Mouse (Mus musculus) stomach, embryonic 15.5 days (tissue): ENCODE results near the gene Siah2. TPM values are rescaled to one million over a fixed set of nuclear protein-coding genes. Genes with fewer than 3 reads are reported as not detected.

Experiments
- ATAC-seq: fragments of 200-750 bp; cut with Nextera tagmentation; 2 replicates; pipeline ENCODE4 v1.8.0; 2017; ENCODE audit warnings: low read depth, moderate number of reproducible peaks, moderate TSS enrichment; ENCODE audit not compliant: insufficient read depth, low FRiP score
- H3K27ac ChIP-seq: fragments of 300-500 bp; sonication (generic); 2 replicates; pipeline ENCODE4 v1.5.1; 2015; ENCODE audit warnings: mild to moderate bottlenecking, inconsistent platforms
- H3K27me3 ChIP-seq: fragments of 300-500 bp; sonication (generic); replicated peaks from 2 replicates; pipeline ENCODE4 v1.6.1; 2015; ENCODE audit warnings: inconsistent platforms
- H3K36me3 ChIP-seq: fragments of 300-500 bp; sonication (generic); 2 replicates; pipeline ENCODE4 v1.6.1; 2015; ENCODE audit warnings: inconsistent platforms
- H3K4me1 ChIP-seq: fragments of 300-500 bp; sonication (generic); 2 replicates; pipeline ENCODE4 v1.6.1; 2015; ENCODE audit warnings: inconsistent platforms
- H3K4me2 ChIP-seq: fragments of 300-500 bp; sonication (generic); 2 replicates; pipeline ENCODE4 v1.6.1; 2015; ENCODE audit warnings: mild to moderate bottlenecking, inconsistent platforms
- H3K4me3 ChIP-seq: fragments of 300-500 bp; sonication (generic); replicated peaks from 2 replicates; pipeline ENCODE4 v1.5.1; 2015; ENCODE audit warnings: inconsistent platforms
- H3K9ac ChIP-seq: fragments of 300-500 bp; sonication (generic); 2 replicates; pipeline ENCODE4 v1.6.1; 2015; ENCODE audit warnings: inconsistent platforms
- H3K9me3 ChIP-seq: fragments of 300-500 bp; sonication (generic); 2 replicates; pipeline ENCODE4 v1.6.1; 2016; ENCODE audit warnings: inconsistent platforms
- WGBS: fragments of 180-500 bp; shearing (Covaris S2); methylation state at CpG from one replicate; pipeline ENCODE4 v1.1.7; 2015; 5-methylcytosine and 5-hydroxymethylcytosine counted together
- polyA plus RNA-seq: library from polyadenylated mRNA; unstranded; fragments of >200 nt; fragmentation: Nextera tagmentation; extraction: Ambion mirVana; gene quantifications from 2 replicates; pipeline ENCODE4 v1.2.1, GENCODE M21; 2015

Siah2 gene
- polyA plus RNA-seq, 1 experiment from 2014 or later = 6.0 TPM

DNA sequence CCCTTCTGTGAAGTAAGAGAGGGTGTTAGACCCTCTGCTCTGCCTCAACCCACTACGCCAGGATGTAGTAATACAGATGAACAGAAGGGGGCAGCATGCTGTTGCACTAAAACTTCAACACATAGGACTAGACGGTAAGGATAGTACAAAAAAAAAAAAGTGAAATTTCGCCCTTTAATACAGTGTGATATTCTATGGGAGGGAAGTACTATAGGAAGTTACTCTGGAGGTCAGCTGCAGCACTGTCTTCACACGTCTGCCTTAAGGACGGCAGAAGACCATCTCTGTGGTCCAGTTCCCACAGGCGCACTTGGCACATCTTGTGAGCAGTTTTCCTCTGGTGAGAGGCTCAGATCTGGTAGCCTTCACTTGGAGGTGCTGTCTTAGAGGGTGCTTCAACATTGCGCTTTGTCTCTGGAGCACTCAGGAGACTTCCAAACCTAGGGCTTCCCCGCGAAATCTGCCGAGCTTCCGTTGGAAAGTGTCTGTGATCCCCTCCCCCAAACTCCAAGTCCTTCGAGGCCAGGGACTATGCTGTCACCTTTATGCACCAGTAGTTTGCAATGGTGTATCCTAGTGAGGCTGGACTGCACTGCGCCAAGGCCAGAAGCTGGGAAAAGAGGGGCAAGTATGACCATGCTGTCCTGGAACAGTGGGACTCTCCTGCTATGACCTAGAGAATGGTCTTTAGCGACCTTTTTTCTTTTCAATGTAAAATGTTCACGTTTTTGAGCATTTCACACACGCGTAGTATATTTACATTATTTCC, 36.7 kb downstream of the Siah2 start:
- no peaks in the 10 kb centered on the region for H3K4me1 ChIP-seq
- no peak overlapping the region for H3K27ac ChIP-seq
- H3K9me3 ChIP-seq = no peaks in the 10 kb centered on the region
- no peak overlapping the region for H3K9ac ChIP-seq
- WGBS = 52% methylated on average over 17 of the region's 17 CpGs
- H3K36me3 ChIP-seq = no peaks in the 10 kb centered on the region
- no peaks in the 10 kb centered on the region for H3K27me3 ChIP-seq
- H3K4me3 ChIP-seq = no peak overlapping the region
- ATAC-seq = peak; percentile 22
- no peak overlapping the region for H3K4me2 ChIP-seq

DNA sequence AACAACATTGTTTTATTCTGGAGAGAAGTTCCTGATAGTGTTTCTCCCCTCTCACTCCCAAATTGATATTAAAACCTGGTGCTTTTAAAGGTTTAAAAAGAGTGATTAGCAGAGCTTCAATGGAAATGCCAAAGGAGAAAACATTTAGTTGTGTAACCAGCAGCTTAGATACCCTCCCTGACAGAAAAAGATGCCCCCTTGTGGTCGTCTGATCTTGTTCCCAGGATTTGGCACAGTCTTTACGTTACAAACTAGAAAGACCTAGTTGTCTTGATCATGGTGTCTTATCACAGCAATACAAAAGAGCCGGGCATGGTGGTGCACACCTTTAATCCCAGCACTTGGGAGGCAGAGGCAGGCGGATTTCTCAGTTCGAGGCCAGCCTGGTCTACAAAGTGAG, 38.3 kb downstream of the Siah2 start:
- ATAC-seq = no peak
- H3K27ac ChIP-seq = no peak overlapping the region
- H3K27me3 ChIP-seq = no peaks in the 10 kb centered on the region
- H3K9me3 ChIP-seq = no peaks in the 10 kb centered on the region
- H3K36me3 ChIP-seq = no peaks in the 10 kb centered on the region
- no peak overlapping the region for H3K4me2 ChIP-seq
- H3K4me3 ChIP-seq = no peak overlapping the region
- no peaks in the 10 kb centered on the region for H3K4me1 ChIP-seq
- H3K9ac ChIP-seq = no peak overlapping the region
- WGBS = 56% methylated on average over 5 of the region's 5 CpGs

DNA sequence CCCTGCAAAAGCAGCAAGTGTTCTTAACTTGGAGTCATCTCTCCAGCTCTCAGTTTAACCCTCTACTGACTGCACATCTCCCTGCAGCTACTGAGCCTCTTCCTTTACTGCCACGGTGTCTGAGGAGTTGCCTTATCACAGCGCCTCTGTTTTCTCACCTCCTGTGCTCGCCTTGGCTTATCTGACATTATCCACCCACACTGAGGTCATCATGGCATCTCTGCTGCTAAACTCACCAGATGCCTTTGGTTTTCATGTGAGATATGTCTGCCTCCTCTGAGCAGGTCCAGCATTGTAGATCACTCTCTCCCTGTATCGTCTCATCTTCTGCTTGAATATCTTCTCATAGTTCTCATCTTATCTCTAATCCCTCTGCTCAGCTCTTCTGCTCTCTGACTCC, 41.9 kb downstream of the Siah2 start:
- Histone ChIP-seq H3K27ac (no peak overlapping the region), H3K4me1 (no peaks in the 10 kb centered on the region), H3K9me3 (no peaks in the 10 kb centered on the region), H3K9ac (no peak overlapping the region), H3K4me3 (no peak overlapping the region), H3K27me3 (no peaks in the 10 kb centered on the region), H3K36me3 (no peaks in the 10 kb centered on the region), H3K4me2 (no peak overlapping the region)
- WGBS = 56% methylated on average over 4 of the region's 4 CpGs
- ATAC-seq = no peak

DNA sequence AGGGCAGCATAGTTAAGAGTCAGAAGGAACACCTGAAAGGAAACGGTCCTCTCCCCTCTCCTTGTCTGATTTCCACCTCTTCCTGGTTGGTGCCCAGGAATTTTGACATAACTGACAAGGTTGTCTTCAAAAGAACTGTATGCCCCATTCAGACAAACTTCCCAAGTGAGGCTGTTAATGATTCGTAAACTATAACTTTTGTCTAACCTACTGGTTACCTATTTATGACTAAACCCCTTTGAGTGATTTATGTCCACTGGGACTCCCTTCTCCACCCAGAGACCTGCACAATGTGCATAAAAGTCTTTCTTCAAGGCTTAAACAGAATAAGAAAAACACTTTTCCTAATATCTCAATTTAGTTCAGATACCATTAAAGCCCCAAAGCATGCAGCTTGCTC, 45.0 kb downstream of the Siah2 start:
- Histone ChIP-seq H3K27ac (no peak overlapping the region), H3K9ac (no peak overlapping the region), H3K4me2 (no peak overlapping the region), H3K36me3 (no peaks in the 10 kb centered on the region), H3K27me3 (no peaks in the 10 kb centered on the region), H3K4me1 (no peaks in the 10 kb centered on the region), H3K4me3 (no peak overlapping the region), H3K9me3 (no peaks in the 10 kb centered on the region)
- no peak for ATAC-seq
- 66% methylated on average over 2 of the region's 2 CpGs for WGBS

DNA sequence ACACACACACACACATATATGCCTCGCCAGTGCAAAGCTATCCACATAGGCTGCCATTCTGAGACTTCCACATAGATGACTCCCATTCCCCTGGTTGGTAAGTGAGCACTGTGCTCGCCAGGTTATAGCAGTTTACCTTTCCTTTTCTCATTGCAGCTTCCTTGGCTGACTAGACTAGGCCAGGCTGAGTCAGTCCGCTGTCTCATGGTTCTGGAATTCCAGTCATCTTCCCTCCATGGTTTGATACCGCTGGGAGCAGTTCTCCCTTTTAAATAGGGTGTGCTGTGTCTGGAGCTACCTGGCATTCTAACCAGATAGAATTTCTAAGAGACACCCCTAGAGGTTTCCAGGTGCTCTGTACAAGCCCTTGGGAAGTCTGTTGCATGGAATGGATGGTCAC, 46.0 kb downstream of the Siah2 start:
- no peak overlapping the region for H3K27ac ChIP-seq

DNA sequence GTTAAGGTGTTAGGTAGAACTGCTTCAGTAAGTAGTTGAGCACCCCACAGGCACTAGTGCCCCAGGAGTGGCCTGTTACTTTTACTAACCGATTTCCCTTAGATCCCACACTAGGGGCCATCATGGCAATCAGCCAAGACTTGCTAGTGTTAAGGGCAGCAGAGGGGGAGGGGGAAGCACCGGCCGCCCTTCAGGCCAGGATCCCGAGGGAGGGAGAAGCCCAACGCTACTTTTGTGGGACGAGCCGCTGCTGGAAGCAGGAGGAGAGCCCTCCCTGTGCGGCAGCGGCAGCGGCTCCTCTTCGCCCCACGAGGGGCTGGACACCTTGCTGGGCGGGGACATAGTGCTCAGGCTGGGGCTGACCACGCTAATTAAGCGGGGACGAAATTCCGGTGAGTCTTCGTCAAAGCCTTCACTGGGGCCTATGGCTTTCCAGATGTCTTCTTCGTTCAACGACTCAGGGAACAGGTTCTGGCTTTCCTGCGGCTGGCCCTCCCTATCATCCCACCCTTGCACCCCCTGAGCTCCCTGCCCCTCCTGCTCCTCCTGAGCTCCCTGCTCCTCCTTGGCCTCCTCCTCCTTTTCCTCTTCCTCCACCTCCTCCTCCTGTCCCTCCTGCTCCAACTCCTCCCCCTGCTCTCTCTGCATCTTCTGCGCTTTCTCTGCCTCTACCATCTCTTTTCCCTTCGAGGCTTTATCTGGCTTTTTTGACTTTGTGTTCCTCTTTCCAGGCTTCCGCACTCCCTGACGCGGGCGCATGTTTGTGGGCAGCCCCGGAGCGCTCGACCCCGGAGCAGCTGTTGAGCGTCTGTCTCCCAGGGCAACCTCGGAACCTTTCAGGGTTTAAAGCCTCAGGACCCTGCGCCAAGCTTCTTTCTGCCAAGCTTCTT, 55.5 kb downstream of the Siah2 start, which contains the start of gene Erich6:
TSS of gene Erich6 (minus strand) at position 802 of the 890 bp plus-strand sequence.
- Histone ChIP-seq H3K9me3 (no peaks in the 10 kb centered on the region), H3K4me2 (peak within 1 kb of the TSS; percentile 95), H3K36me3 (no peaks in the 10 kb centered on the region), H3K4me1 (0 out of 2 replicates have a peak, but pooled peaks cover 3% of the 10 kb centered on the region), H3K4me3 (peak within 1 kb of the TSS; percentile 53), H3K27ac (no peak within 1 kb of the TSS), H3K9ac (peak within 1 kb of the TSS; percentile 32; the same call in 1 of the 2 replicates), H3K27me3 (no peaks in the 10 kb centered on the region)
- ATAC-seq = peak; percentile 79
- under 1% methylated on average over 34 of the region's 34 CpGs for WGBS

More for the DNA sequence above, 46.0 kb downstream of the Siah2 start:
- Histone ChIP-seq H3K4me2 (no peak overlapping the region), H3K36me3 (no peaks in the 10 kb centered on the region), H3K9ac (no peak overlapping the region), H3K9me3 (no peaks in the 10 kb centered on the region), H3K4me1 (no peaks in the 10 kb centered on the region), H3K4me3 (no peak overlapping the region), H3K27me3 (no peaks in the 10 kb centered on the region)
- ATAC-seq = no peak
- 77% methylated on average over 4 of the region's 4 CpGs for WGBS

DNA sequence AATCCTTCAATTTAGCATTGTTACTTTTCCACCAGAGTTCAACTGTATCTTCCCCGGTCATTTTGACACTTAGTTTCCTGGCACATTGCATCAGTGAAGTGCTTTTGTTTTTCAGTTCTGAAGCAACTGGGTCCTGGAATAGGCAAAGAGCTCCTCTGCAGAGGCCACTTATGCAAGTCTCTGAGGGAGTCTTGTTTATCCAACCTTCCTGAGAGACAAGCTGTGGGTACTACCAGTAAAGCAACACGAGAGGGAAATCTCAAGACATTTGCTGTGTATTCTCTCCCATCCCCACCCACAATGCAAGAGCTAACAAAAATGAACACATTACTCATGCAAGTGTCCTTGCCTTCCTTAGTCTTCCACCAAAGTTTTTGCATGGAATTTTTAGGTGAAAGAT, 60.5 kb downstream of the Siah2 start:
- Histone ChIP-seq H3K27ac (no peak overlapping the region), H3K36me3 (no peaks in the 10 kb centered on the region), H3K9ac (no peak overlapping the region), H3K4me3 (no peak overlapping the region), H3K4me1 (no peaks in the 10 kb centered on the region), H3K27me3 (no peaks in the 10 kb centered on the region), H3K4me2 (no peak overlapping the region), H3K9me3 (no peaks in the 10 kb centered on the region)
- WGBS = 69% methylated on average over 2 of the region's 2 CpGs
- ATAC-seq = no peak

DNA sequence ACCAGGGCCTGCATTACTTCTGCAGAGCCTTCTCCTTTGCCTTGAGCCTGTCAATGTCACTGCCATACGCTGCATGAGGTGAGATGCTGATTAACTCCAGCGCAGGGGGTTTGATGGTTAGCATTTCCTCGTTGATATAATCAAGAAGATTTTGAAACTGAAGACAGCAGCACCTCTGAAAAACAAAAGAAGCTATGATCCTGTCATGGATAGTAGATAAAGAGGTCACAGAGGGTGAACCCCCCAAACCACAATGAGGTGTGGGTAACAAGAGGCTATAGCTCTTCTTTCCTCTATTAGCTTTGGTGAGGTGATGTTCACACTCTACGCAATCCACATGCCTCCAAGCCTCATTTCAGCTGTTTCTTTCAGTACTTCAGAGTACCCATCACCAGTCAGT, 67.2 kb downstream of the Siah2 start:
- Histone ChIP-seq H3K9me3 (no peaks in the 10 kb centered on the region), H3K9ac (no peak overlapping the region), H3K27me3 (no peaks in the 10 kb centered on the region), H3K27ac (no peak overlapping the region), H3K4me2 (no peak overlapping the region), H3K4me3 (no peak overlapping the region), H3K36me3 (no peaks in the 10 kb centered on the region), H3K4me1 (no peaks in the 10 kb centered on the region)
- ATAC-seq = no peak
- WGBS = 80% methylated on average over 4 of the region's 4 CpGs

Other genes with a start within 250 kb of the Siah2 start
- gene Eif2a, start 166.6 kb downstream of the Siah2 start, polyA plus RNA-seq = 48.1 and 55.6 TPM in 2 replicates
- 218 and 255 TPM in 2 replicates for gene Serp1, start 166.5 kb downstream of the Siah2 start, polyA plus RNA-seq
- gene Selenot, start 115.8 kb downstream of the Siah2 start, polyA plus RNA-seq = 19.4 and 20.3 TPM in 2 replicates
- gene Erich6, start 55.2 kb downstream of the Siah2 start, polyA plus RNA-seq = not detected in 2 replicates
- gene Mindy4b-ps, start 129.9 kb upstream of the Siah2 start, polyA plus RNA-seq = not detected in 2 replicates
- gene Clrn1, start 192.9 kb upstream of the Siah2 start, polyA plus RNA-seq = not detected in 2 replicates